Mouse (Mus musculus) left cerebral cortex, adult 11 months (tissue): ENCODE data around the gene Dctn3.
"Not testable (repeated sequence)": the region's sequence is repeated elsewhere in the genome, so short reads cannot be mapped to it uniquely, and the experiment has no call there.

Experiments
- DNase-seq: peaks from one replicate; pipeline ENCODE4 v3.0.0; 2022; ENCODE audit warnings: low spot score

Gene Dctn3

DNA sequence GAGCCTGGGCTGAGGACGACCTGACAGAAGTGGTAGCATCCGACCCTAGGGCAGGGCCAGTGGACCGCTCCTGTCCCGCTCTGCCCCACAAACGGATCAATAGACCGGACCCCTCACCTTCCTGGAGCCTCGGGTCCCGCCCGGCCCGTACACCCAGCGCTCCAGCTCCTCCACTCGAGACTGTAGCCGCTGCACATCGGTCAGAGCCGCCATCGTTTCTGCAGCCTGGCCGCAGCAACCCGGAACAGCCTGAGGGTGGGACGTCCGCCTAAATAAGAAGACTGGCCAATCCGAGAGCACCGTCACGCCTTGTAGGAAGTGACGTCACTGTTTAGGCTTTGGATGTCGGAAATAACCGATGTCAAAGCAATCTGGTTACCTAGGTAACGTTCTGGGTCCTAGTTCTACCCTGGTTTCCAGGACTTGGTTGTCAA, at the start of gene Dctn3:
TSS of gene Dctn3 (minus strand) at position 253 of the 434 bp plus-strand sequence.
- peak; percentile 95 for DNase-seq

DNA sequence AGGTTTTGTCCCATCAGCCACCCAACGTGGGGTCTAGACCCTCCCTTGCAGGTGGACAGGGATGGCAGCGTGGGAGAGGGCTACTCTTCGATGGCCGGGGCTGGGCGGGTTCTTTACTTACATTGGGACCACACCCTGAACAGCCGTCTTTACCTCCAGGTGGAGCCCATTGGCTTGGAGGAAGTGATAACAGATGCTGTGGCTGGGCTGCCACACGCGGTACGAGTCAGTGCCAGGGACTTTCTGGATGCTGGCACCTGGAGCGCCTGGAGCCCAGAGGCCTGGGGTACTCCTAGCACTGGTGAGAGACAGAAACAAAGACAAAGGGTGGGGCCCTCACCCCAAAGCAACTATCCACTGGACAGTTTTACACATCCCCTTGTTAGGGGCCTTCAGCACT, 44.3 kb upstream of the Dctn3 start:
- DNase-seq = not testable (repeated sequence)

DNA sequence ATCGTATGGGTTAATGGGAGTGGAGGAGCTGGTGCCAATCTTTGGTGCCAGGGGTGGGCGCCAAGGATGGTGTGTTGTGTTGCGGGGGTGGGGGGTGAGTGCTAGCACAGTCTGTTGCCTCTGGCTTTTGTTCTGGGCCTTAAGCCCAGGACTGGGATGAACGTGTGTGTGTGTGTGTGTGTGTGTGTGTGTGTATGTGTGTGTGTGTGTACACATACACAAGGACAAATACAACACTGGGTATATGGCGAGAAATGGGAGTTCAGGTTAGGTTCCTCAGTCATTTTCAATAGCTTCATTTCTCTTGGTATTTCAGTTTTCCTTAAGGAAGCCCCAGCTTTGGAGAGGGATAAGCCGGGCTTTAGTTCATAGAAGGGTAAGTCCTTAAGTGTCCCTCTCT, 40.2 kb upstream of the Dctn3 start:
- not testable (repeated sequence) for DNase-seq

DNA sequence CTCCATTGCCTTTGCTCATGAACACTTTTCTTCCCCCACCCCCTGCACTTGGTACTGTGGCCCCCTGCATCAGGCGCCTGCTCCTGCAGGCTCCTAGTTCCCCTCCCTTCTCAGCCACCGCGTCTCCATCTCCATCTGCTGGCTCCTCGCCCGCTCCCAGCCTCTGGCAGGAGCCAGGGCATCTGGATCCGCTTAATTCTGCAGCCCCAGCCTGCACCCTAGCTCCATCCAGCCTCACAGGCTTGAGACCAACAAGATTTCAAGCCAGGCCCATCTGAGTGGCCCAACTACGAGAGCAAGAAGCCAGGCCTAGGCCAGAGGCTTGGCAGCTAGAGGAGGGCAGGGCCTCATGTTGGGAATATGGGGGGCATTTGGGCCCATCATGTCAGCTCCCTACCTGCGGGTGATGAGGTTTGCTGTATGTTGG, 39.7 kb upstream of the Dctn3 start:
- DNase-seq = not testable (repeated sequence)

DNA sequence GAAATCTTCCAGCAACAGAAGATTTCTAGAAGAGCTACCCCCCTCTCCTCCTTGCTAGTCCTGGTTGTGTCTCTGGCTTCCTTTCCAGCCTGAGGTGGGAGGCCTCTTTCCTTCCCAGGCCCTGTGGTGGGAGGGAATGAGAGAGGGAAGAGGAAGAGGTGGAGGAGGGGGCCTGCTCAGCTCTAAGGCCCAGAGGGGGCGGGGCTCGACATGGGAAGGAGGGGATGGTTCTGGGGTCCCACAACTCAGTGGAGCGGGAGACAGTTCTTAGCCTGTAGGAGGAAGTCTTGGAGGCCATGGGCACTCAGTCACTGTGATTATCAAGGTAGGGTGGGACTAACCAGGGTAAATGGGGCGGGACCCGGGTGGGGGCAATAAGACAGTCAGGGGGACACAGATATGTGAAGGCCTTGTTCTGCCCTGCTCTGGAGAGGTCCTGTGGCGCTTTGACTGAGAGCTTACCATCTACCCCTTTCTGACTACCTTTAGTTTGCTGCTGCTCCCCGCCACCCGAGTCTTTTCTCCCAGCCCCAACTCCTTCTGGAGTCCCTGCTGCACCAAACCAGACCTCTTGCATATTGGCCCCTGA, 39.2 kb upstream of the Dctn3 start:
- DNase-seq = no peak

DNA sequence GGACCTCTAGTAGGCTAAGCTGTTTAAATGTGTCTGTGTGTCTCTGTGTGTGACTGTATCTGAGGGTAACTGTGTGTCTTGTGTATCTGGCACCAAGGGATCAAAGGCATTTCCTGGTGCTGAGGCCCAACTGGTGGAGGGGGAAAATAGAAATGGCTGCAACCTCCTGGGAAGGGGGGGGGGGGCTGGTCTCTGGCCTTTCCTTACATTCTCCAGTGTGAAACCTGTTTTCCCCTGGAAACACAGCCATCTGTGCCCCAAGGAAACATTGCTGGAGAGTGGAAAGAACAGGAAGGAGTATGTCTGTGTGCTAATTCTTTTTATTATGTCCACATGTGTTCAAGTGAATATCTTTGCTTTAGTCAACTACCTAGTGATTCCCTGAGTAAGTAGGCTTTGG, 38.7 kb upstream of the Dctn3 start:
- DNase-seq = no peak

DNA sequence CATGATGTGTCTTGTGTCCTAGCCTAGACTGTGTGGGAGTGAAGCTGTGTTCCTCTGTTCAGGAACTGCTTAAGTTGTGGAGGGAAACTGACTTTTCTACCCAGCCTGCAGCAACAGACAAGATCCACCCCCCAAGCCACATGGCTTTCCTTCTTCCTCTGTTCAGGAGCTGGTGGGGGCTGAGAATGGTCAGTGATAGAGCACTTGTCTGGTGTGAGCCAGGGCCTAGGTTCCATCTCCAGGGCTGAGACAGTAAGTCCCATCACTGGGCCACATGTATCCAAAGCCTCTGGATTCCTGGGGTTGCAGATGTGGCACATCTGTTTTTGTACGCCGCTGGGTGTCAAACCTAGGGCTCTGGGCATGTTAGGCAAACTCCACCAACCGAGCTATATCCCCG, 37.9 kb upstream of the Dctn3 start:
- DNase-seq = no peak

DNA sequence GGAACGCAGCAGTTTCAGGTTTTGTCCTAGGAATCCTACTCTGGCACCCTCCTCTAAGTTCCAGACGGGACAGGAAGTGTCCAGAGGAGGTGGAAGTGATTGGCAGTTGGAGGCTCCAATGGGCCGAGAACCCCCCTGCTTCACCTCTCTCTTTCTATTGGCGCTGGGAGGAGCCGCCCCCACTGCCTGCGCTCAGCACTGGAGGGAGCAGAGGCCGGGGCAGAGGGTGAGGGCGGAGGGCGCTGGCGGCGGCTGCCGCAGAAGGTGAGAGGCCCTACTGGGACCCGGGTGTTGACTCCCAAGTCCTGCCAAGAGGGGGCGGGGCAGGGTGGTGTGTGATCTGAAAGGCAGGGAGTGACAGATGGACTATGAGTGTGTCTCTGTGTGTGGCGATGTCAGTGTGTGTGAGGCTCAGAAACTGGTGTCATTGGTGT, 37.3 kb upstream of the Dctn3 start:
- DNase-seq = no peak

DNA sequence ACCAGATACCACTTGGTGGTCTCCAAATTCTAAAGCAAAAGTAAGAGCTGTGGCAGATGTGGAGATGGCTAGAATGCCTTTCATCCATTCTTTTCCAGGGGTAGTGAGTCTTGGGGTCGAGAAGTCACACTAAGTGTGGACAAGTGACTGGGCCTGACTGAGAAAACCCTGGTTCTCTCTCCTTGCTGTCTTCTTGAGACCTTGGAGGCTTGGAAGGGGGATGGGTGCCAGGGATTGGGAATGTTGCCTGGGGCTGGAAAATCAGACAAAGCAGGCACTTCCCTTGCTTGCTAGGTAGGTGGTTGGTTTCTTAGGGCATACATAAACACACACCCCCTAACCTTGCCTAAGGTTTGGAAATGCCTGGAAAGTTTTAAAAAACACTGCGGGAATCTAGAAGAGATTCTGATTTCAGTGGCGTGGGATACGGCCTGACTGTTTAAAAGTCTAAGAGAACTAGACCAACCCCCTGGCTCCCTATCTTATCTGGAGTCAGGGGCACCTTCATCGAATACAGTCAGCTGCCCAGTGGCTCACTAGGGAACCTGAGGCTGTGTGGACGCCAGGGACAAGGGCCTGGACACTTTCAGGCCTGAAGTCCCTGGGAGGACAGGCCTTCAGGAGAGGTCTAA, 36.8 kb upstream of the Dctn3 start:
- DNase-seq = no peak

DNA sequence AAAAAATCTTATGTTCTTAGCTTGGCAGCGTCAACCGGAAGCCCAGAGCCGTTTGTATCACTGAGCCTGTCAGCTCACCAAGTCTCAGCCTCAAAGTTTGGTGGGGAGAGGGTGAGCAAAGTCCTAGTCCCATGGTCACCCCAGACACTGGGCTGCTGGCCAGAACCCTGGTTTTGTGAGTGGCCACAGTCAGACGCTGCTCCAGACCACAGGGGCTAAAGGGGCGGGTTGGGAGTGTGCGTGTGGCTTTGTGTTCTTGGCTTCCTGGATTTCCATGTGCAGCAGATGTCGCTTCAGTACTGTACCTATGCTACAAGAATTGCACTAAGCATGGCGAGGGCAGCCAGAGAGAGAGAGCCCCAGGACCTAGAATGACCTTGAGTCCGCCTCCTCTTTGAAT, 36.2 kb upstream of the Dctn3 start:
- no peak for DNase-seq

DNA sequence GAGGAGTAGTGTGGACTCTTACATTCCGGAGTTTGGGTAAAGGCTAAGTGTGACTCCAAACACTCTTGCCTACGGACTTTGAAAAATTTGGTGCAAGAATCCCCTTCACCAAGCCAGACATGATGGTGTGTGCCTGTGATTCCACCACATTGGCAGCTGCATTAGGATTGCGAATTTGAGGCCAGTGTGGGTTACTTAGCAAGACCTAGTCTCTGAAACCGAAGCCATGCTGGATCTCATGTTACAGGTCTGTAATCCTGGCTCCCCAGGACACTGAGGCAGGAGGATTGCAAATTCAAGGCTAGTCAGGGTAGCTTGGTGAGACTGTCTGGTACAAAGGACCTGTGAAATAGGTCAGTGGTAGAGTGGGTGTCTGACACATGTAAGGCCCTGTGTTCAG, 35.7 kb upstream of the Dctn3 start:
- no peak for DNase-seq

DNA sequence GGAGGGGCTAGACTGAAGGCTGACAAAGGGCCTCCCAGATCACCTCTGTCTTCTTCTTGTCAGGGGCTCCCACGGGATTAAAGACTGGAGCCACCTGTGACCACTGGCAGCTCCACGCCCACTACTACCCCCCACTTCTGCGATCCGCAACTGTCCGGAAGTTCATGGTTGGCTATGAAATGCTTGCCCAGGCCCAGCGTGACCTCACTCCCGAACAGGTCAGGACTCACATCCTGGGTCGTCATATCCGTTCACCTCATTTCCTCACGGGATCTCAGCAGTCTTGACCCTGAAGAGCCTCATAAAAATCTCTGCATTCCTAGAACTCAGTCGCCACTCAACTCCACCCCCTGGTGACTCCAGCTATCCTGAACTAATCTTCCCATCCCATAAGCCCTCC, 35.1 kb upstream of the Dctn3 start:
- no peak for DNase-seq

DNA sequence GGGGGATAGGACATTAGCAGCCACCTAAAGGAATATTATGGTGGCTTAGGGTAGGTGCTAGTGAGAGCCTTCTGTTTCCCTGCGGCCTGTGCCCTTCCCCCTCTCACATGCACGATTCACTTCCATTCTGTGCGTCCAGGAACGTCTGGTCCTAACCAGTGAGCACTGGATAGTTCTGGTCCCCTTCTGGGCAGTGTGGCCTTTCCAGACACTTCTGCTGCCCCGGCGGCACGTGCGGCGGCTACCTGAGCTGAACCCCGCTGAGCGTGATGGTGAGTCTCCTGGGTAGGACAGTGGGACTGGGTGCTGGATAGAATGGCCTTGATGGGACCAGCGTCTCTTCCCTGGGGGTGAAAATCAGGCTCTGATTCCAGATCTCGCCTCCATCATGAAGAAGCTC, 34.4 kb upstream of the Dctn3 start:
- DNase-seq = no peak

DNA sequence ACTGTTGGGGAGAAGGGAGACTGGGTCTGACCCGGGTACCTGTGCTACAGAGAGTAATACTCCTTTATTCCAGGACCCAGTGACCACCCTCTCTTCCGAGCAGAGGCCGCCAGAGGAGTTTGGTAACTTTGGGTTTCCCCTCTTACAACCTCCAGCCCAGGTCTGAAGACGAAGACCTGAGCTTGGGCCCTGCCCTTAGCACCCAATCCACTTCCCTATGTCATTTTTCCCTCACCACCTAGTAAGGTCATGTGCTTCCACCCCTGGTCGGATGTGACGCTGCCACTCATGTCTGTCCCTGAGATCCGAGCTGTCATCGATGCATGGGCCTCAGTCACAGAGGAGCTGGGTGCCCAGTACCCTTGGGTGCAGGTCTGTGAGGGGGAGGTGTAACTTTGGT, 33.5 kb upstream of the Dctn3 start:
- DNase-seq = no peak

DNA sequence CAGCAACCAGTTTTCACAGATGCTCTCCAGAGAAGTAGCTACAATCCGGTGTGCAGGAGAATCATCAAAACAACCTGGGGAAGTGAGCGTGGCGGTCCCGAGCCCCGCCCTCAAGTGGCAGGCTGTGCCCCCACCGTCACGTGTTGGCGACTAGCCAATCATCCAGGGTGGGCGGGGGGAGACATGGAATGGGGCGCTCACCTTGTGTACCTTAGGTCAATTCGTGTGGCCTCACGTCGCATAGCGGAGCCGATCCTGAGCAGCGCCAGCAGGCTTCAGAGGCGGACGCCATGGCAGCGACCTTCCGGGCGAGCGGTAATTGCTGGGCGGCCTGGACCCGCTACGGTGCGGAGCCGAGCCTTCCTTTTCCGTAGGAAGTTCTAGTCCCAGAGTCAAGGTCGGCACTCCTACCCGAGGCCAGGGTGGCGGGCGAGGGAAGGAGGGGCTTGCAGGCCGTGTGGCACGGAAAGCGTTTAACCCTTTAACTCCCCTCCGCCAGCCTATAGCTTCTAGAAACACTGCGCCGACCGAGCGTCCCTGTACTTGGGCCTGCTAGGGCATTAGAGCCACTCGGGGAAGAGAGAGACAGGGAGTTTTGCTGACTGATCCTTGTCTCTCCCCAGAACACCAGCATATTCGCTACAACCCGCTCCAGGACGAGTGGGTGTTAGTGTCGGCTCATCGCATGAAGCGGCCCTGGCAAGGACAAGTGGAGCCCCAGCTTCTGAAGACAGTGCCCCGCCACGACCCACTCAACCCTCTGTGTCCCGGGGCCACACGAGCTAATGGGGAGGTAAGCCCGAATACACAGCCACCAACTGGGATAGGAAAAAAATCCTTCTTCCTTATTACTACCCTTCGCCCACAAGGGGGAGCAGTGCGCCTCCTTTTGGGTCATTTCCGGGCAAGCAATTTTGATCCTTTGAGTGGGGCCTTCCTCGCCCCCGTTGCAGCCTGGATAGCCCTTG, 32.7 kb upstream of the Dctn3 start, which contains the start of gene Sigmar1:
TSS of gene Sigmar1 (minus strand) at position 820 of the 968 bp plus-strand sequence.
- peak; percentile 69 for DNase-seq

DNA sequence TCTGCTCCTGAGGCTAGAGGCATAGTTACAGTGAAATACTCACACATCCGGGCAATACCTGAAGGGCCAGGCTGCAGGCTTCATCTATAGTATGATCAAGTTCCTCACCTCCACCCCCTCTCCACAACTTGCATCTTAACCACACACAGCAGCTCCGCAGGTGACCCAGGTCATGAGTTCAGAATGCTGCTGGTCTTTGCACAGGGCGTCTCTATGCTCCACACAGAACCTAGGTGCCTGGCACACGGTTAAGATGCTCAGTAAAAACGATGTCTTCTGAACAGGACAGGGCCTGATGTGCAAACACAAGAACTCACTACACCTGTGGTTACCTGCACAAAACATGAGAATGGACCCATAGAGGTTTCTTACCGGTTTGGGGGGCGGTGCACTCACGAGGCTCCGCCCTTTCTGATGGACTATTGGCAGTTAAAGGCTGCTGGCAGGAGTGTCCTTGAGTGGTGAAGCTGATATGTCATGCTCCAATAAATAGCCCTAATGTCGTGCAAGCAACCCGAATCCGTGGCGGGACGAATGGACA, 31.9 kb upstream of the Dctn3 start, which contains the start of gene Galt:
TSS of gene Galt (plus strand) at position 432 of the 541 bp plus-strand sequence.
- no peak for DNase-seq

DNA sequence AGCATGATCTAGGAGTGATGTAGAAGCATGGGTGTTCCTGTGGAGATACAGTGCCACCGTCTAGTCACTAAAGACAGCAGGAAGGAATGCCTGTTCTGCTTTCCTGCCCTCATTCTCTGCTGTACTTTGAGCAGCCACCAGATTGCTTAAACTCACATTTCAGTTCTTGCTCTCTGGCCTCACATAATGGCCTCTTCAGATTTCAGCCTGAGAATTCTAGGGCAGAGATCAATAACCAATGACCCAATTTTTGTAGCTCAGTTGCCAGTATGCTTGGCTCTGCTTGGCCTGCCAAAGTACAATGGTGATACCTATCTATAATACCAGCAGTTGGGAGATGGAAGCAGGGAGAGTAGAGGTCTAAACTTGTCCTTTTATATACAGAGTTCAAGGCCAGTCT, 22.1 kb upstream of the Dctn3 start:
- DNase-seq = no peak

DNA sequence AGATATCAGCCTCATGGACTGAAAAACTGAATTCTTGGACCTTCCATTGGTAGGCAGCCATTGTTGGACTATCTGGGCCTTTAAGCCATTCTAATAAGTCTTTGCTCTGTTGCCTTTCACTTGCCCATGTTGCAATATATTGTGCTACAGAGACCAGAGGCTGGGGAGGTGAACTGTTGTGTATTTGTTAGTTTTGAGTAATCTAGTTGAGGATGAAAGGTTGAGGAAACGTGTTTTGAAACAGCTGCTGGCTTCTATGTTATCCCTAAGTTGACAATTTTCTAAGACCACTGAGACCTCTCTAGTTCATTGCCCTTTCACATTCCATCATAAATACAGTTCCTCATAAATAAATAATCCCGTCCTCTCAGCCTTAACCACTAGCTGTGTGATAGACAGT, 21.2 kb upstream of the Dctn3 start:
- no peak for DNase-seq

DNA sequence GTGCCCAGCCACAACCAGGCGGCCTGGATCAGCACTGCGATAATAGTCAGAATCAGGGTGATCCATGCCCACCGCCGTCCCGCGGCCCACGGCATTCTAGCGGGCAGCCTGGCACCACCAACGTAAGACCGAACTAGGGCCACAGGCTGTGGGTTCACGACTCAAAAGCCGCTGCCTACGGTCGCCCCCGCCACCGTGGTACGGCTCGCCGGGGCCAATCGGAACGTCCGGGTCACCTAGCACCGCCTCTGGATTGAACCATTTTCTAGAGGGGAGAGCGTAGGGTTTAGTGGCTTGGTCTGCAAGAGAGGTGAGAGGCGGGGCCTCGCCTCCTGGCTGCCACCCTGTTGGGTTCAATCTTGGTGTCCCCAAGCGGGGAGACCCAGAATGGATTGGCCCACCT, 18.2 kb upstream of the Dctn3 start:
- peak; percentile 91 for DNase-seq

DNA sequence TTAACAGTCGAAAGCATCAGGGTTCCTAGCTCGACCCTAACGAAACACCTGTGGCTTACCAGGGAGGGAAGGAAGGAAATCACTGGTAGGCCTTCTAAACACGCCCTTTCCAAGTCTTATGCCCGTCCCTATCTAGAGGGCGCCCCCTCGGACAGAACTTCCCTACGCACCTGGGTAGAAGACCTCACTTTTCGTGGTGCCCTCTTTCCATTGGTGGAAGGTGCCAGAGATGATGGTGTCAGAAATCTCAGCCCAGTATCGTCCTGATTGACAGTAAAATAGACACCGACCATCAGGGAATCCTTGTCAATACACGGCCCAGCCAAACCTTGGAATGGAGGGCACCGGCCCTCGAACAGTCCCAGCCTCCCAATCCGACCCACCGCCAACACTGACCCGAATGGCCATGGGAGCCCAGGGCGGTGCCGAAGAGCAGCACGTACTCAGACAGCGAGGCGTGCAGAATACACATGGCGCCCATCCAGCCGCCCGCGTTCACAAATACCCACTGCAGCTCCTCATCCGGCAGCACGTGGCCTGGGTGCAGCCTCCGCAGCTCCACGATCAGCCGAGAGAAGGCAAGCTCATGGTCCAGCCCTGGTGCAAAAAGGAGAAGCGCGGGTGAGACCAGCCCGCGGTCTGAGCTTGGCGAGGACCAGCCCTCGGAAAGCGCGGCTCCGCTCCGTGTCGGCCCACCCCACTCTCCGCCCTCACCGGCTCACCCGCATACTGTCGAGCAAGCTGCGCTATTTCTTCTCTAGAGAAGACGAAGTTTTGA, 17.6 kb upstream of the Dctn3 start:
- DNase-seq = peak; percentile 69

DNA sequence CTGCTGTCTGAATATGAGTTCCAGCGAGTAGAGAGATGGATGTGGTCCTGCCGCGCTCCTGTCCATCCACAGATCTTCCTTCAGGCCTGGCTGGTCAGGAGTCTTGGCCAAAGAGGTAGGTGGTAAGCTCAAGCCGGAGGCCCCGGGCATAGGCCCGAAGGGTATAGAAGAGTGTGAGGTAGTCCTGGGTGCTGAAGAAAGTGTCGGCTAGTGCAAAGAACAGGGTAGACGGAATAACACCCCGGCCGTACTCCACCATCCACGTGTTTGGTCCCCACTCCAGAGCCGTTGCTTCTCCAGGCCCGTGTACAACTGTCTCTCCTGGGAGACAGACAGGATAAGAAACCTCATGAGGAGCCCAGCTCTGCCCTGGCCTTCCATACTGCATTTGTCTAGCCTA, 16.3 kb upstream of the Dctn3 start:
- DNase-seq = no peak

DNA sequence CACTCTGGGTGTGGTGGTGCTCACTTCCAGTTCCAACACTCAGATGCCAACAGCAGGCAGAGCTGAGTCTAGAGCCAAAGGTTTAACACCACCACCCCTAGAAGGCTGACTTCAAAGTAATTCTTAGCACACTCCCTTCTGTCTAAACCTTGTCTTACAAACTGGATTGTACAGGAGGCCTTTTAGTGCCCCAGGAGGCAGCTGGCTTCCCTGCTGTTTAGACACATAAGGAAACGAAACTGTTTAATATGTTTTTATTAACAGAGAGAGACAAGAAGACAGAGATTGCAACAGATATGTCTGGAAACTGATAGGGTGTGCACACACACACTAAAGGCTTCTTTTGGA, 15.3 kb upstream of the Dctn3 start:
- no peak for DNase-seq
